Mouse (Mus musculus): ENCODE results near the gene Nat8f3. TPM values are rescaled to one million over a fixed set of nuclear protein-coding genes. Genes with fewer than 3 reads are reported as not detected.

Nat8f3 gene
- 0.11 TPM in 1 of 2 replicates, not detected in the other for polyA plus RNA-seq (2015; fragmentation: Nextera tagmentation; extraction: Ambion mirVana)

GRCm38 (mm10) chr6:85765532-85765931, at the start of gene Nat8f3:
TSS of gene Nat8f3 (minus strand) at chr6:85765754.

GRCm38 (mm10) chr6:85713105-85713504, 52.4 kb downstream of the Nat8f3 start, which contains the start of gene Nat8f7:
TSS of gene Nat8f7 (minus strand) at chr6:85713205.

Other genes starting within 250 kb of the Nat8f3 start
- gene Alms1, start 178.2 kb downstream of the Nat8f3 start, polyA plus RNA-seq (2015; fragmentation: Nextera tagmentation; extraction: Ambion mirVana) = 3.4 and 3.6 TPM in 2 replicates
- gene Nat8f7, start 52.5 kb downstream of the Nat8f3 start, polyA plus RNA-seq (2015; fragmentation: Nextera tagmentation; extraction: Ambion mirVana) = not detected in 2 replicates
- gene Nat8f6, start 55.2 kb upstream of the Nat8f3 start, polyA plus RNA-seq (2015; fragmentation: Nextera tagmentation; extraction: Ambion mirVana) = not detected in 2 replicates
- gene Nat8f5, start 55.2 kb upstream of the Nat8f3 start, polyA plus RNA-seq (2015; fragmentation: Nextera tagmentation; extraction: Ambion mirVana) = not detected in 2 replicates
- gene Nat8, start 66.3 kb upstream of the Nat8f3 start, polyA plus RNA-seq (2015; fragmentation: Nextera tagmentation; extraction: Ambion mirVana) = not detected in 2 replicates
- not detected in 2 replicates for gene Nat8f2, start 103.4 kb upstream of the Nat8f3 start, polyA plus RNA-seq (2015; fragmentation: Nextera tagmentation; extraction: Ambion mirVana)
- gene Nat8f4, start 139.1 kb upstream of the Nat8f3 start, polyA plus RNA-seq (2015; fragmentation: Nextera tagmentation; extraction: Ambion mirVana) = 0.89 and 1.0 TPM in 2 replicates
- gene Tprkb, start 146.1 kb upstream of the Nat8f3 start, polyA plus RNA-seq (2015; fragmentation: Nextera tagmentation; extraction: Ambion mirVana) = 27.2 and 28.6 TPM in 2 replicates
- 4.5 and 5.5 TPM in 2 replicates for gene Nat8f1, start 149.9 kb upstream of the Nat8f3 start, polyA plus RNA-seq (2015; fragmentation: Nextera tagmentation; extraction: Ambion mirVana)
- 37.0 and 37.1 TPM in 2 replicates for gene Dusp11, start 195.9 kb upstream of the Nat8f3 start, polyA plus RNA-seq (2015; fragmentation: Nextera tagmentation; extraction: Ambion mirVana)

Data from spleen, postnatal 0 days (tissue).